Mouse (Mus musculus) heart, postnatal 4 days (tissue): ENCODE measurements at regions not wholly inside any gene's neighbourhood (a gene's known extent, or its start where the extent isn't known, plus 50 kb on each side); places are given as distances from the start of the nearest gene placed in this dataset.
A peak's percentile ranks its signal among the peaks of the same experiment; 100 is the strongest.

Experiments
- DNase-seq: peaks from one replicate; pipeline ENCODE4 v3.0.0; 2021

- no peak for DNase-seq
These were observed 210.7 kb upstream of the Akirin2 start for GRCm38 (mm10) chr4:34340057-34340456.

GRCm38 (mm10) chr4:34371281-34372032, 179.3 kb upstream of the Akirin2 start:
- DNase-seq, result no peak

DNA sequence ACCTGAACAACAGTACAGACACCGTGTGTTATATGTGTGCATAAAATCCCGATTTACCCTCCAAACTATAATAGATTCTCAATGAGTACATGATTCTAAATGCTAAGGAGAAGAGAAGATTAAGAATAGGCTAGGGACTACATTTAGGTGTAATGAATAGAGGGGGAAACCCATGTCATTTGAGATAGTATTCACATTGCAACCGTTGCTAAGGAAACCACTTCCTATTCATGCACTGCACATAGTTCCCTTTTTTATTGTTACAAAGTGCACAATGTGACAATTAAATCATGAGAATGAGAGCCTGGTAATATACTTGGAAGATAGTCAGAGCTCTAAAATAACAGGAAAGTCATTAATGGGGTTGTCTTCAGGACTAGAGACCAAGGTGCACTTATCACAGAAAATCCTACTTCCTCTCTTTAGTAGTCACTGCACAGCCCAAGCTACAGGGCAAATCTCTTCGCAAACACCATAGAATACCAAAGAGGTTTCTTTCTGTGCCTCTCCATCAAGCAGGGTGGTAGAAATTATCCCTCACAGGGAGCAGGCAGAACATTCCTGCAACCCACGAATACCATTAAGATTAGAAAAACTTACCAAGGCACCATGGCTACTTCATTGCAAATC, 164.3 kb upstream of the Akirin2 start:
- DNase-seq, result no peak

DNA sequence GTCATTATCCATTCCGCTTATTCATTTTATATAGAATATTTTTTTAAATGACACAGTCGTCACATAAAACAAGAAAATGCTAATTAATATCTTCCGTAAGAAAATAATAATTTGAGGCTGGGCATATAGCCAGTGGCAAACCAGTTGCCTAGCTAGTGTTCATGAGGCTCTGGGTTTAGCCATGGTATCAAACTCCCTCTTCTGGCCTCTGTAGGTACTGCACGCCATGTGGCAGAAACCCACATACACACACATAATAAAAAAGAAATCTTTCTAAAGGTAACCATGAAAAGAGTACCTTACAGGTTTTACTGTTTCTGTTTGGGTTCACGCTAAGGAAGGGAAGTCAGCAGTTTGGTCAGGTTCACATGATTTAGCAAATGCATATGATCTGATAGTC, 159.2 kb upstream of the Akirin2 start:
- no peak for DNase-seq

- DNase-seq, result no peak
These were observed 147.7 kb upstream of the Akirin2 start for GRCm38 (mm10) chr4:34403061-34403460.

DNA sequence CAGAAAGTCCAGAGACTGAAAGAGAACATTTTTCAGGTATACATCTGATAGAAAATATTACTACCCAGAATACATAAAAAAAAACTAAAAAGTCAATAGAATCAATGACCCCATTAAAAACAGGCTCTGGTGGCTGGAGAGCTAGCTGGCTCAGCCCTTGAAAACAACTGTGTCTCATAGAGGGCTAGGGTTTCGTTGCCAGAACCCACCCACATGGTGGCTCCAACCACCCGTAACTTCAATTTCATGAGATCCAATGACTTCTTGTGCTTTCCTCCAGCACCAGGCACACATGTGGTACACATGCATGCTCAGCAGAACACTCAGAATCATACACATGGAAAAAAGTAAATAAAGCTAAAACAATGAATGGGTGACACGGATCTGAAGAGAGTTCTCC, 143.6 kb upstream of the Akirin2 start:
- peak; percentile 7 for DNase-seq

GRCm38 (mm10) chr4:34420970-34421369, 129.8 kb upstream of the Akirin2 start:
- no peak for DNase-seq

DNA sequence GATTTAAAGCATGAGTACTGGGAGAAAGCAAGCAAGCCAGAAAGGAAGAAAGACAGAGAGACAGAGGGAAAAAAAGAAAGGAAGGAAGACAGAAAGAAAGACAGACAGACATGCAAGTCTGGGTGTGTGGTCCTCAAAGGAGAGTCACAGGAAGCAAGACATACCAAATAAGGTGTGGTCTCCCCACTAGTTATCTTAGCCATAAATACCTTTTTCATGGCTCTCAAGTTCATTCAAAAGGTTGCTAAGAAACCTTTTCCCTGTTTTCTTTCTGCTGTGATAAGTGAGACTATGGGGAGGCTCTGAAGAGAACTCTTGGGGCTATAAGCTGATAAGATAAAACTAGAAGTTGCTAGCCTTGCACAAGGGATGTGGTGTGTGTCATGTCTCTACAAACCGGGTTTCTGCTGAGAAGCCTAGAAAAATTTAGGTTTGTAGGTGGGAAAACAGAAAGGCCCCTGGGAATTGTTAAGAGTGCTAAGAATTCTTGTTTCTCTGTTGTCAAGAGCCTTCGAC, 126.5 kb upstream of the Akirin2 start:
- no peak for DNase-seq

DNA sequence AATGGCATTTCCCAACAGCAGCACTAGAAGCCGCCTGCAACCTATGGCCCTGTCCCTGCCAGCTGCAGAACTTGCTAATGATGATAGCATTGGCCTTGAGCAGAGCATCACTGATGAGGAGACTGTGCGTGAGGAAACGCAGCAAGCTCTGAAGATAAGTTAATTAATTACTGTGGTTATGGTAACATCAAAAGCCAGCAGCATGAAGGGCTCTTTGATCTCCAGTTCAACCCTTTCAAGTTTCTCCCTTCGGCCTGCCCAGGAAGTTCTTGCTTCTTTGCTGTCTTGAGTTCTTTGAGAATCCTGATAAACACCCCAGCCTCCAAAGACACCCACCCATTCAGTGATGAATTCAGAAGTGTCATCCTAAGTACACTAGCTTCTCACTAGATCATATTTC, 121.7 kb upstream of the Akirin2 start:
- no peak for DNase-seq

- DNase-seq, result no peak
These were observed 121.1 kb upstream of the Akirin2 start for GRCm38 (mm10) chr4:34429456-34430235.

DNA sequence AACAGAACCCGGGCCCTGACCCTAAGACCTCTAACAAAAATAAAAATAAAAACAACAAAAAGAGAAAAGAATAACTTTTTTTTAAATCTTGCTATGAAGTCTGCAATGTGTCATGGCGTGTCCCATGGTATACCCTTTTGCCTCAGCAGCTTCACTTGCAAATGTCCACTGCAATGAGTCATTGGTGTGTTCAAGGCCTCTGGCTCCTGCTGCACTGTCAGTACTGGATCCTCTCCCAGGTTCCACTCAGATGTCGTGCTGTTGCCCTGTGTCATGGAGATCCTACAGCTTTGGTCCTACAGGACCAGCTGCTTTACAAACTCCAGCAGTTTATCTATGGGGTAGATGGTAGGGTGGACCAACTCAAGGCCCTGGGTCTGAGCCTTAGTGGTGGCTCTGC, 113.4 kb upstream of the Akirin2 start:
- DNase-seq, result no peak

GRCm38 (mm10) chr4:34449582-34449981, 101.2 kb upstream of the Akirin2 start:
- DNase-seq, result no peak

- DNase-seq, result no peak
These were observed 88.1 kb upstream of the Akirin2 start for GRCm38 (mm10) chr4:34462591-34462990.

DNA sequence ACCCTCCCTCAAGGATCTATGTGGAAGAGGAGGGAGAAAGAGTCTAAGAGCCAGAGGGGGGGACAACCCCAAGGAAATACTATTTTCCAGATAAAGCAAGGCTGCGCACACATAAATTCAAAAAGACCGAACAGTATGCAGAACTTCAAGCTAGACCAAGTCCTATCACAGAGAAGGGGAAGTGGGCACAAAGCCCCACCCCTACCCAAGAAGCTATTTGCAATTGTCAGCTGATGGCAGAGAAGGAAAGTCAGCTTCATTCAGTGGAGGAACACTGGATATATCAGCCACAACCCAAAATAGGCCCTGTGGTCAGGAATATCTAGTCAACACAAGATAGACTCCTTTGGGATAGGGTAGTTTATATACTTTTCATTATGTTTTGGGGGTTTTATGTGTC, 84.9 kb upstream of the Akirin2 start:
- no peak for DNase-seq

GRCm38 (mm10) chr4:34466309-34466708, 84.4 kb upstream of the Akirin2 start:
- no peak for DNase-seq

DNA sequence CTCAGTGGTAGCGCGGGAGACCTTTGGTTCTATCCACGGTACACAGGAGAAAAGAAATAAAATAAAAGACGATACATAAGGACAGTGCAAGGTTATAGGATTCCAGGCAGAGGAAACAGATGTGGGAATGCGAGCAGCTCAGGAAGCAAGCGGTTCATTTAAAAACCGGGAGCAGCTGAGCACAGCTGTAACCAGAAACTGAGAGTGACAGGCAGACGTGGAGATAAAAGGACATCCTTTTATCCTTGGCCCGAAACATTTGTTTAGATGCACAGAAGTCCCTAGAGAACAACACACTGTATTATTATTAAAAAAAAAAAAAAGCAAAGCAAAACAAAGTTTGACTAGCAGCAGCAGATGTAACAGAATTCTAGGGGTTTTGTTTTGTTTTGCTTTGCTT, 82.6 kb upstream of the Akirin2 start:
- peak; percentile 5 for DNase-seq

GRCm38 (mm10) chr4:34475792-34476448, 74.8 kb upstream of the Akirin2 start:
- DNase-seq, result no peak

- DNase-seq, result no peak
These were observed 66.5 kb upstream of the Akirin2 start for GRCm38 (mm10) chr4:34484273-34484672.

DNA sequence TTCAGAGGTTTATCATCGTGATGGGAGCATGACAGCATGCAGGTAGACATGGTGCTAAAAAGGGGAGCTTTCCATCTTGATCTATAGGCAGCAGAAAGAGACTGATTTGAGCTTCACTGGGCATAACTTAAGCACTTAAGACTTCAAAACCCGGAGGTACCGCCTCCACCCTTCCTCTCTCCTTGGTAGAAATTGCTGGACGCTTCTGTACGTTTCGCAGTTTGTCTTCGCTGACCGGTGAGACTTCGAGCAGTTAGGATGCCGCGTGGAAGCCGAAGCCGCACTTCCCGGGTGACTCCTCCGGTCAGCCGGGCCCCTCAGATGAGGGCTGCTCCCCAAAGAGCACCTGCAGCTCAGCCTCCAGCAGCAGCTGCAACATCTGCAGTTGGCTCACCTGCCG, 65.2 kb upstream of the Akirin2 start:
- DNase-seq, result no peak

GRCm38 (mm10) chr4:34494961-34495723, 55.6 kb upstream of the Akirin2 start:
- DNase-seq, result no peak

- DNase-seq, result no peak
These were observed 52.4 kb upstream of the Akirin2 start for GRCm38 (mm10) chr4:34498325-34498724.

- DNase-seq, result no peak
These were observed 52.0 kb upstream of the Akirin2 start for GRCm38 (mm10) chr4:34498781-34499180.
